Mouse (Mus musculus) midbrain, embryonic 11.5 days (tissue): ENCODE results near the gene Mfap1b. TPM values are rescaled to one million over a fixed set of nuclear protein-coding genes. Genes with fewer than 3 reads are reported as not detected.

ENCODE experiments used
- microRNA-seq: library from miRNA; unstranded; fragments of <30 nt; microRNA quantifications from one replicate; pipeline ENCODE4, GENCODE M21; 2017
- polyA plus RNA-seq: library from polyadenylated mRNA; unstranded; fragments of >200 nt; fragmentation: Nextera tagmentation; extraction: Ambion mirVana; gene quantifications from 2 replicates; pipeline ENCODE4 v1.2.1, GENCODE M21; 2014

Mfap1b gene
- polyA plus RNA-seq, 1 experiment from 2014 or later = 69.1 TPM

Small RNA genes within 50 kb of the gene (microRNA-seq; reads per million reads assigned to microRNA genes)
- gene Gm22953 = not detected

Other genes starting within 250 kb of the Mfap1b start
- 132 and 138 TPM in 2 replicates for gene Trp53bp1, start 202.7 kb downstream of the Mfap1b start, polyA plus RNA-seq
- 11.2 and 14.3 TPM in 2 replicates for gene Map1a, start 184.5 kb downstream of the Mfap1b start, polyA plus RNA-seq
- gene Ppip5k1, start 118.7 kb downstream of the Mfap1b start, polyA plus RNA-seq = 10.3 and 11.2 TPM in 2 replicates
- gene Ckmt1, start 116.4 kb downstream of the Mfap1b start, polyA plus RNA-seq = 3.8 and 4.1 TPM in 2 replicates
- not detected in 2 replicates for gene Strc, start 86.9 kb downstream of the Mfap1b start, polyA plus RNA-seq
- gene Pdia3, start 60.3 kb downstream of the Mfap1b start, polyA plus RNA-seq = 505 and 510 TPM in 2 replicates
- gene Catsper2, start 60.3 kb downstream of the Mfap1b start, polyA plus RNA-seq = 1.6 and 2.0 TPM in 2 replicates
- gene Ell3, start 29.8 kb downstream of the Mfap1b start, polyA plus RNA-seq = 2.2 and 2.5 TPM in 2 replicates
- gene Serf2, start 24.9 kb downstream of the Mfap1b start, polyA plus RNA-seq = 467 and 471 TPM in 2 replicates
- gene Hypk, start 20.8 kb downstream of the Mfap1b start, polyA plus RNA-seq = 118 and 128 TPM in 2 replicates
- 0.48 and 0.77 TPM in 2 replicates for gene Serinc4, start 17.3 kb downstream of the Mfap1b start, polyA plus RNA-seq
- 27.0 and 27.9 TPM in 2 replicates for gene Mfap1a, start 32.6 kb upstream of the Mfap1b start, polyA plus RNA-seq
- gene Wdr76, start 32.7 kb upstream of the Mfap1b start, polyA plus RNA-seq = 13.4 and 14.6 TPM in 2 replicates